Mouse (Mus musculus) heart, embryonic 10.5 days (tissue): ENCODE measurements at regions not wholly inside any gene's neighbourhood (a gene's known extent, or its start where the extent isn't known, plus 50 kb on each side); places are given as distances from the start of the nearest gene placed in this dataset.

Experiments used
- DNase-seq: peaks from one replicate; pipeline ENCODE4 v3.0.0-alpha.2; 2017; ENCODE audit warnings: low spot score
- H3K27ac ChIP-seq: fragments of 300-500 bp; sonication (generic); 2 replicates; pipeline ENCODE4 v1.5.1; 2016; ENCODE audit warnings: mild to moderate bottlenecking
- H3K27me3 ChIP-seq: fragments of 300-500 bp; sonication (generic); 2 replicates; pipeline ENCODE4 v1.6.1; 2016; ENCODE audit warnings: mild to moderate bottlenecking; ENCODE audit not compliant: poor library complexity, insufficient read depth, severe bottlenecking
- H3K36me3 ChIP-seq: fragments of 300-500 bp; sonication (generic); 2 replicates; pipeline ENCODE4 v1.6.1; 2016; ENCODE audit warnings: mild to moderate bottlenecking, moderate library complexity
- H3K4me1 ChIP-seq: fragments of 300-500 bp; sonication (generic); 2 replicates; pipeline ENCODE4 v1.6.1; 2016; ENCODE audit warnings: mild to moderate bottlenecking
- H3K4me3 ChIP-seq: fragments of 300-500 bp; sonication (generic); 2 replicates; pipeline ENCODE4 v1.5.1; 2016; ENCODE audit warnings: mild to moderate bottlenecking, moderate library complexity
- H3K9me3 ChIP-seq: fragments of 300-500 bp; sonication (generic); 2 replicates; pipeline ENCODE4 v1.6.1; 2016; ENCODE audit warnings: mild to moderate bottlenecking, moderate library complexity
- WGBS: fragments of 180-500 bp; shearing (Covaris S2); methylation state at CpG from one replicate; pipeline ENCODE4 v1.1.7; 2016; 5-methylcytosine and 5-hydroxymethylcytosine counted together

- H3K27ac ChIP-seq, result no peak overlapping the region
- DNase-seq, result no peak
- WGBS, result 81% methylated on average over 8 of the region's 8 CpGs
Observed at GRCm38 (mm10) chr8:44155705-44156321, 446.0 kb upstream of the Adam34 start.

GRCm38 (mm10) chr8:44165115-44165514 is 455.3 kb upstream of the Adam34 start:
- Histone ChIP-seq H3K4me3 (no peak overlapping the region), H3K27ac (no peak overlapping the region), H3K36me3 (no peaks in the 10 kb centered on the region), H3K27me3 (no peaks in the 10 kb centered on the region), H3K4me1 (no peaks in the 10 kb centered on the region), H3K9me3 (no peaks in the 10 kb centered on the region)
- WGBS, result 52% methylated on average over 6 of the region's 6 CpGs
- no peak for DNase-seq

More at GRCm38 (mm10) chr8:44155705-44156321, 446.0 kb upstream of the Adam34 start:
- H3K9me3 ChIP-seq, result no peaks in the 10 kb centered on the region
- no peaks in the 10 kb centered on the region for H3K27me3 ChIP-seq
- no peaks in the 10 kb centered on the region for H3K4me1 ChIP-seq
- no peak overlapping the region for H3K4me3 ChIP-seq
- no peaks in the 10 kb centered on the region for H3K36me3 ChIP-seq

GRCm38 (mm10) chr8:44177016-44177415 is 467.2 kb upstream of the Adam34 start:
- H3K4me3 ChIP-seq, result no peak overlapping the region
- no peaks in the 10 kb centered on the region for H3K36me3 ChIP-seq
- no peaks in the 10 kb centered on the region for H3K9me3 ChIP-seq
- DNase-seq, result no peak
- H3K4me1 ChIP-seq, result no peaks in the 10 kb centered on the region
- H3K27ac ChIP-seq, result no peak overlapping the region
- H3K27me3 ChIP-seq, result no peaks in the 10 kb centered on the region
- WGBS, result 62% methylated on average over 4 of the region's 4 CpGs

- DNase-seq, result no peak
- no peaks in the 10 kb centered on the region for H3K36me3 ChIP-seq
- H3K9me3 ChIP-seq, result no peaks in the 10 kb centered on the region
- 82% methylated on average over 2 of the region's 2 CpGs for WGBS
- no peaks in the 10 kb centered on the region for H3K27me3 ChIP-seq
- no peaks in the 10 kb centered on the region for H3K4me1 ChIP-seq
- no peak overlapping the region for H3K27ac ChIP-seq
- H3K4me3 ChIP-seq, result no peak overlapping the region
Observed at GRCm38 (mm10) chr8:44202228-44202627, 492.4 kb upstream of the Adam34 start.

- 75% methylated on average over 11 of the region's 11 CpGs for WGBS
- Histone ChIP-seq H3K36me3 (no peaks in the 10 kb centered on the region), H3K27me3 (no peaks in the 10 kb centered on the region), H3K4me3 (no peak overlapping the region), H3K27ac (no peak overlapping the region), H3K4me1 (no peaks in the 10 kb centered on the region), H3K9me3 (no peaks in the 10 kb centered on the region)
- DNase-seq, result no peak
Observed at GRCm38 (mm10) chr8:44206391-44207170, 496.7 kb upstream of the Adam34 start.

GRCm38 (mm10) chr8:44222346-44222745 is 512.5 kb upstream of the Adam34 start:
- no peaks in the 10 kb centered on the region for H3K36me3 ChIP-seq

GRCm38 (mm10) chr8:44252393-44252792 is 542.5 kb upstream of the Adam34 start:
- Histone ChIP-seq H3K36me3 (no peaks in the 10 kb centered on the region), H3K4me1 (no peaks in the 10 kb centered on the region), H3K4me3 (no peak overlapping the region), H3K27me3 (no peaks in the 10 kb centered on the region), H3K9me3 (no peaks in the 10 kb centered on the region), H3K27ac (no peak overlapping the region)
- WGBS, result 74% methylated on average over 3 of the region's 3 CpGs
- no peak for DNase-seq

More at GRCm38 (mm10) chr8:44222346-44222745, 512.5 kb upstream of the Adam34 start:
- DNase-seq, result no peak
- no peaks in the 10 kb centered on the region for H3K4me1 ChIP-seq
- 78% methylated on average over 1 of the region's 1 CpGs for WGBS
- H3K27ac ChIP-seq, result no peak overlapping the region
- no peaks in the 10 kb centered on the region for H3K27me3 ChIP-seq
- no peaks in the 10 kb centered on the region for H3K9me3 ChIP-seq
- no peak overlapping the region for H3K4me3 ChIP-seq

- 57% methylated on average over 6 of the region's 6 CpGs for WGBS
Observed at GRCm38 (mm10) chr8:44257051-44257450, 547.2 kb upstream of the Adam34 start.

GRCm38 (mm10) chr8:44261039-44261438 is 551.2 kb upstream of the Adam34 start:
- DNase-seq, result no peak

More at GRCm38 (mm10) chr8:44257051-44257450, 547.2 kb upstream of the Adam34 start:
- Histone ChIP-seq H3K9me3 (no peaks in the 10 kb centered on the region), H3K36me3 (no peaks in the 10 kb centered on the region), H3K27me3 (no peaks in the 10 kb centered on the region), H3K4me3 (no peak overlapping the region), H3K4me1 (no peaks in the 10 kb centered on the region), H3K27ac (no peak overlapping the region)
- DNase-seq, result no peak

GRCm38 (mm10) chr8:44273300-44273699 is 563.5 kb upstream of the Adam34 start:
- H3K36me3 ChIP-seq, result no peaks in the 10 kb centered on the region
- WGBS, result 86% methylated on average over 4 of the region's 4 CpGs
- no peak overlapping the region for H3K27ac ChIP-seq
- H3K9me3 ChIP-seq, result no peaks in the 10 kb centered on the region
- no peak overlapping the region for H3K4me3 ChIP-seq
- no peaks in the 10 kb centered on the region for H3K4me1 ChIP-seq
- no peak for DNase-seq
- no peaks in the 10 kb centered on the region for H3K27me3 ChIP-seq

More at GRCm38 (mm10) chr8:44261039-44261438, 551.2 kb upstream of the Adam34 start:
- H3K4me3 ChIP-seq, result no peak overlapping the region
- H3K27me3 ChIP-seq, result no peaks in the 10 kb centered on the region
- no peaks in the 10 kb centered on the region for H3K9me3 ChIP-seq
- no peak overlapping the region for H3K27ac ChIP-seq
- WGBS, result 69% methylated on average over 4 of the region's 4 CpGs
- no peaks in the 10 kb centered on the region for H3K36me3 ChIP-seq
- no peaks in the 10 kb centered on the region for H3K4me1 ChIP-seq

- H3K9me3 ChIP-seq, result no peaks in the 10 kb centered on the region
- H3K4me3 ChIP-seq, result no peak overlapping the region
- DNase-seq, result no peak
- no peak overlapping the region for H3K27ac ChIP-seq
- H3K27me3 ChIP-seq, result no peaks in the 10 kb centered on the region
- no peaks in the 10 kb centered on the region for H3K4me1 ChIP-seq
- H3K36me3 ChIP-seq, result no peaks in the 10 kb centered on the region
Observed at GRCm38 (mm10) chr8:44318216-44318615, 608.4 kb upstream of the Adam34 start.

- Histone ChIP-seq H3K4me3 (no peak overlapping the region), H3K27me3 (no peaks in the 10 kb centered on the region), H3K4me1 (no peaks in the 10 kb centered on the region), H3K27ac (no peak overlapping the region), H3K36me3 (no peaks in the 10 kb centered on the region), H3K9me3 (no peaks in the 10 kb centered on the region)
- no peak for DNase-seq
- 79% methylated on average over 6 of the region's 6 CpGs for WGBS
Observed at GRCm38 (mm10) chr8:44334323-44334993, 600.8 kb upstream of the Fat1 start.

- DNase-seq, result no peak
- H3K27ac ChIP-seq, result no peak overlapping the region
- H3K9me3 ChIP-seq, result no peaks in the 10 kb centered on the region
- no peaks in the 10 kb centered on the region for H3K27me3 ChIP-seq
- H3K4me3 ChIP-seq, result no peak overlapping the region
- H3K36me3 ChIP-seq, result no peaks in the 10 kb centered on the region
- no peaks in the 10 kb centered on the region for H3K4me1 ChIP-seq
- WGBS, result 86% methylated on average over 2 of the region's 2 CpGs
Observed at GRCm38 (mm10) chr8:44343401-44343800, 591.8 kb upstream of the Fat1 start.
